Mouse (Mus musculus) kidney, embryonic 14.5 days (tissue): ENCODE measurements around the gene Snupn. TPM values are rescaled to one million over a fixed set of nuclear protein-coding genes. Genes with fewer than 3 reads are reported as not detected.
"Not testable (repeated sequence)": the region's sequence is repeated elsewhere in the genome, so short reads cannot be mapped to it uniquely, and the experiment has no call there.

Source experiments
- ATAC-seq: fragments of 200-750 bp; cut with Nextera tagmentation; 2 replicates; pipeline ENCODE4 v1.8.0; 2017; ENCODE audit warnings: moderate number of reproducible peaks, mild to moderate bottlenecking, moderate TSS enrichment, moderate library complexity; ENCODE audit not compliant: low FRiP score, low TSS enrichment
- H3K27ac ChIP-seq: fragments of 300-500 bp; sonication (generic); 2 replicates; pipeline ENCODE4 v1.5.1; 2014; ENCODE audit warnings: low read depth, mild to moderate bottlenecking, low read length, moderate library complexity, mixed read lengths
- H3K27me3 ChIP-seq: fragments of 300-500 bp; sonication (generic); 2 replicates; pipeline ENCODE4 v1.6.1; 2014; ENCODE audit warnings: mild to moderate bottlenecking, low read length; ENCODE audit not compliant: control insufficient read depth, insufficient read depth
- H3K36me3 ChIP-seq: fragments of 300-500 bp; sonication (generic); 2 replicates; pipeline ENCODE4 v1.6.1; 2014; ENCODE audit warnings: low read length, mixed read lengths; ENCODE audit not compliant: control insufficient read depth, insufficient read depth
- H3K4me1 ChIP-seq: fragments of 300-500 bp; sonication (generic); 2 replicates; pipeline ENCODE4 v1.6.1; 2014; ENCODE audit warnings: low read length, mixed read lengths; ENCODE audit not compliant: control insufficient read depth, insufficient read depth
- H3K4me2 ChIP-seq: fragments of 300-500 bp; sonication (generic); replicated peaks from 2 replicates; pipeline ENCODE4 v1.6.1; 2014; ENCODE audit warnings: low read depth, mild to moderate bottlenecking, low read length
- H3K4me3 ChIP-seq: fragments of 300-500 bp; sonication (generic); 2 replicates; pipeline ENCODE4 v1.5.1; 2014; ENCODE audit warnings: mild to moderate bottlenecking, low read length
- H3K9ac ChIP-seq: fragments of 300-500 bp; sonication (generic); 2 replicates; pipeline ENCODE4 v1.6.1; 2014; ENCODE audit warnings: low read depth, mild to moderate bottlenecking, low read length, moderate library complexity
- H3K9me3 ChIP-seq: fragments of 300-500 bp; sonication (generic); 2 replicates; pipeline ENCODE4 v1.6.1; 2016; ENCODE audit warnings: low read length; ENCODE audit not compliant: control insufficient read depth
- WGBS: fragments of 180-500 bp; shearing (Covaris S2); extraction: QIAGEN DNeasy Blood & Tissue Kit; methylation state at CpG from one replicate; pipeline ENCODE4 v1.1.7; 2014; 5-methylcytosine and 5-hydroxymethylcytosine counted together
- polyA plus RNA-seq: library from polyadenylated mRNA; unstranded; fragments of >200 nt; fragmentation: Nextera tagmentation; extraction: Ambion mirVana; gene quantifications from 2 replicates; pipeline ENCODE4 v1.2.1, GENCODE M21; 2014

The Snupn gene
- 24.3 and 27.7 TPM in 2 replicates for polyA plus RNA-seq

- Histone ChIP-seq H3K4me2 (peak within 1 kb of the TSS; percentile 84), H3K4me3 (peak within 1 kb of the TSS; percentile 69), H3K27me3 (no peaks in the 10 kb centered on the region), H3K9me3 (no peaks in the 10 kb centered on the region), H3K4me1 (peaks cover 9% of the 10 kb centered on the region), H3K36me3 (no peaks in the 10 kb centered on the region), H3K9ac (peak within 1 kb of the TSS; percentile 82), H3K27ac (peak within 1 kb of the TSS; percentile 86)
- peak; percentile 100 for ATAC-seq
- under 1% methylated on average over 50 of the region's 50 CpGs for WGBS
These were observed at the start of gene Snupn for GRCm38 (mm10) chr9:56950414-56951400. Gene Snupn (plus strand): TSS chr9:56950878.

- H3K4me3 ChIP-seq = no peak overlapping the region
- H3K4me2 ChIP-seq = no peak overlapping the region
- no peaks in the 10 kb centered on the region for H3K9me3 ChIP-seq
- H3K9ac ChIP-seq = no peak overlapping the region
- WGBS = 55% methylated on average over 8 of the region's 8 CpGs
- H3K27me3 ChIP-seq = no peaks in the 10 kb centered on the region
- ATAC-seq = no peak
- no peak overlapping the region for H3K27ac ChIP-seq
- no peaks in the 10 kb centered on the region for H3K36me3 ChIP-seq
- no peaks in the 10 kb centered on the region for H3K4me1 ChIP-seq
These were observed 49.5 kb upstream of the Snupn start for GRCm38 (mm10) chr9:56901187-56901586.

GRCm38 (mm10) chr9:56903662-56904061 is 47.0 kb upstream of the Snupn start:
- no peaks in the 10 kb centered on the region for H3K36me3 ChIP-seq
- H3K4me1 ChIP-seq = no peaks in the 10 kb centered on the region
- no peak overlapping the region for H3K27ac ChIP-seq

GRCm38 (mm10) chr9:56907549-56907948 is 43.1 kb upstream of the Snupn start:
- H3K27me3 ChIP-seq = no peaks in the 10 kb centered on the region
- no peak overlapping the region for H3K9ac ChIP-seq

More at GRCm38 (mm10) chr9:56903662-56904061, 47.0 kb upstream of the Snupn start:
- H3K27me3 ChIP-seq = no peaks in the 10 kb centered on the region
- no peak overlapping the region for H3K9ac ChIP-seq
- no peak overlapping the region for H3K4me3 ChIP-seq
- H3K9me3 ChIP-seq = no peaks in the 10 kb centered on the region
- H3K4me2 ChIP-seq = no peak overlapping the region
- WGBS = 84% methylated on average over 3 of the region's 3 CpGs
- no peak for ATAC-seq

GRCm38 (mm10) chr9:56909991-56910390 is 40.7 kb upstream of the Snupn start:
- not testable (repeated sequence) for H3K9me3 ChIP-seq, ATAC-seq, H3K4me1 ChIP-seq, H3K36me3 ChIP-seq, H3K27ac ChIP-seq, H3K4me3 ChIP-seq, H3K9ac ChIP-seq, H3K4me2 ChIP-seq, H3K27me3 ChIP-seq
- 54% methylated on average over 4 of the region's 4 CpGs for WGBS

More at GRCm38 (mm10) chr9:56907549-56907948, 43.1 kb upstream of the Snupn start:
- 80% methylated on average over 9 of the region's 9 CpGs for WGBS
- no peak overlapping the region for H3K4me2 ChIP-seq
- no peaks in the 10 kb centered on the region for H3K36me3 ChIP-seq
- H3K4me3 ChIP-seq = no peak overlapping the region
- ATAC-seq = no peak
- H3K9me3 ChIP-seq = no peaks in the 10 kb centered on the region
- H3K27ac ChIP-seq = no peak overlapping the region
- no peaks in the 10 kb centered on the region for H3K4me1 ChIP-seq

- no peaks in the 10 kb centered on the region for H3K9me3 ChIP-seq
- H3K36me3 ChIP-seq = peaks cover 6% of the 10 kb centered on the region
- no peak overlapping the region for H3K4me2 ChIP-seq
- H3K4me3 ChIP-seq = no peak overlapping the region
- H3K4me1 ChIP-seq = no peaks in the 10 kb centered on the region
- no peaks in the 10 kb centered on the region for H3K27me3 ChIP-seq
- 68% methylated on average over 1 of the region's 1 CpGs for WGBS
- no peak overlapping the region for H3K27ac ChIP-seq
- H3K9ac ChIP-seq = no peak overlapping the region
- ATAC-seq = no peak
These were observed 39.7 kb upstream of the Snupn start for GRCm38 (mm10) chr9:56911017-56911416.

DNA sequence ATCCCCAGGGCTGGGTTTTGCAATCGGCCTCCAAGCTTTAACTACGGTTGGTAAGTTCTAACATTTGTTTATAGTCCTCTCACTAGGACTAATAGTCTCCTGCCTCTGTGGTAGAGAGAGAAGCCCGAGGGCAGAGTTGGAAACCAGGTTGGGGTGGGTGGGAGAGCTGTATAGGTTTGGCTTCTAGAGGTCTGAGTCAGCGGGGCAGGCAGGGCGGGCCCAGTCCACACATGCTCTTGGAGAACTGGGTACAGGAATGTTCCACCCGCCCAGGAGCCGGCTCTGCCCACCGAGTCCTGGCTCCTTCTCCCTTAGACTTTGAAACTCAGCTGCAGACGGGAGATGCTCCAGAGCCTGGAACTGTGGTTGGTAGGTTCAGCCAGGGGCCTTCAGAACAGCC is 36.7 kb upstream of the Snupn start:
- Histone ChIP-seq H3K27ac (no peak overlapping the region), H3K9ac (no peak overlapping the region), H3K9me3 (no peaks in the 10 kb centered on the region), H3K4me2 (no peak overlapping the region), H3K36me3 (peaks cover 33% of the 10 kb centered on the region), H3K27me3 (no peaks in the 10 kb centered on the region), H3K4me3 (no peak overlapping the region), H3K4me1 (no peaks in the 10 kb centered on the region)
- 80% methylated on average over 9 of the region's 9 CpGs for WGBS
- ATAC-seq = no peak

DNA sequence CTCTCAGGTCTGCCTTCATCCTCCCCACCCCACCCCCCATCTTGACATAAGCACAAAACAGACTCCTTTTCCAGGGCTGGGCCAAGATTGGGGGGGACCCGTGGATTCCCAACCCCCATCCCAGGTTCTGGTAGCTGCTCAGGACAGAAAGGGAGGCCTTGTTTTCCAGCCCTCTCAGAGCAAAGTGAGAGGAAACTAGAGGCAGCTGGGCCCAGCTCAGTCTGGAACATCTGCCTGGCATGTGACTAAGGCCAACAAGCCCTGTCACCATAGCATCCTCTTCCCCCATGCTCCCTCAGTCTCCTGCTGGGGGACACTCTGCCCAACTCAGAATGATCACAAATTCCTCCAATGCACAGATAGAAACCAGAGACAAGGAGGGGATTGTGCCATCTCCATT is 35.6 kb upstream of the Snupn start:
- peaks cover 41% of the 10 kb centered on the region for H3K36me3 ChIP-seq
- H3K27me3 ChIP-seq = no peaks in the 10 kb centered on the region
- no peaks in the 10 kb centered on the region for H3K4me1 ChIP-seq
- 100% methylated on average over 1 of the region's 1 CpGs for WGBS
- no peak for ATAC-seq
- H3K9ac ChIP-seq = no peak overlapping the region
- H3K9me3 ChIP-seq = no peaks in the 10 kb centered on the region
- H3K4me2 ChIP-seq = no peak overlapping the region
- no peak overlapping the region for H3K27ac ChIP-seq
- no peak overlapping the region for H3K4me3 ChIP-seq

DNA sequence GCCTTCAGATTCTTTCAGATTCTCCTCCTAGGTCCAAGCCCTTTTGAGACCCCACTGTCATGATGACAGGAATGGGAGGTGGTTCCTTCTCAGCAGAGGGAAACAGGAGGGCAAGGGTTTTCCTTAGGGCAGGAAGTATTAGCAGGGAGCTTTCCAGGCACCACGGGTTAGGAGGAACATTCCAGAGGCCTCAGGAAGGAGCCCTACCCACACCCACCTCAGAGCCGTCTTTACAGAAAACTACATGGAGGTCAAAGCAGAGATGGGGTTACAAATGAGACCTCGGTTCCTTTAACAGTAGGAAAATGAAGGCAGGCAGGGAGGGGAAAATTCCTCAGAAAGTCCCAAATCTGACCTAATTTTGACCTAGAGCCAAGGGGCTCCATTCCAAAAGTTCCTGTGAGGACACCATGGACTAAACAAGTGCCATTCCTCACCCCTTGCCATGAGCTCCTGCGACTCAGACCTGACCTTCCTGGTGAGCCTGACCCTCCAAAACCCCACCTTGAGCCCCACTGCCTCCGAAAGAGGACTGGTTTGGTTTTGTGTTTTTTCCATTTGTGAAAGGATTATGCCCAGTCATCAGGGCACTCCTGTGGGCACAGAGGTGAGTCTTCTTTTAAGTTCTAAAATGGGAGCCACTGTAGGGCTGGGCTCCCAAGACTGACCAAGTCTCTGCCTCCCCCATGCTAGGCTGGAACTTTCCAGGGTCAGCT is 34.8 kb upstream of the Snupn start:
- Histone ChIP-seq H3K4me3 (no peak overlapping the region), H3K27me3 (no peaks in the 10 kb centered on the region), H3K4me1 (no peaks in the 10 kb centered on the region), H3K27ac (no peak overlapping the region), H3K9ac (no peak overlapping the region), H3K4me2 (no peak overlapping the region), H3K9me3 (no peaks in the 10 kb centered on the region), H3K36me3 (peaks cover 41% of the 10 kb centered on the region)
- 78% methylated on average over 5 of the region's 5 CpGs for WGBS
- ATAC-seq = no peak
